Mouse (Mus musculus) right cerebral cortex, adult 18-20 months (tissue): ENCODE measurements around the gene Slc12a6.

Experiments
- DNase-seq: peaks from one replicate; pipeline ENCODE4 v3.0.0; 2022; ENCODE audit warnings: mixed read lengths

Gene Slc12a6

DNA sequence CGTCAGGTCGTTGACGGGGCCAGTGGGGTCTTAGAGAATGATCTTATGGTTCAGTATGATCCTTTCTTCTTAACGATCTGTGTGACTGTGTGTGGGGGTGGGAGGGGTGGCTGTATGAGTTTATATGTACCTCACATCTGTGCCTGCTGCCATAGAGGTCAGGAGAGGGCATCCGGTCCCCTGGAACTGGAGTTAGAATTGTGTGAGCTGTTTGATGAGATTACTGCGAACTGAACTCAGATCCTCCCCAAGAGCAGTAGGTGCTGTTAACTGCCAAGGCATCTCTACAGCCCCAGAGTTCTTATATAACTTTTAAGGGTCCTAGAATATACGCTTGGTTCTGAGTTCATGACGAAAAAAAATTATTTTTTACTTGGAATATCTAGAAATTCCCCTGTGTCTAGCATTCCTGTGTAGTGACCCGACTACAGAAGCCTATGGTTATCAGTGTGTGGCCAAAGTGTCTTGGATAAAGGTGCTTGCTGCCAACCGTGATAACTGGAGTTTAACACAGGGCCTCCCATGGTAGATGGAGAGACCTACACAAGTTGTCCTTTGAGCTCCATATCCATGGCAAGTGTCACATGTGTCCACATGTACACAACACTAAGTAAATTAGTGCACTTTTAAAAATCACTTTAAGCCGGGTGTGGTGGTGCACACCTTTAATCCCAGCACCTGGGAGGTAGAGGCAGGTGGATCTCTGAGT, 62.6 kb downstream of the Slc12a6 start:
- DNase-seq = no peak

DNA sequence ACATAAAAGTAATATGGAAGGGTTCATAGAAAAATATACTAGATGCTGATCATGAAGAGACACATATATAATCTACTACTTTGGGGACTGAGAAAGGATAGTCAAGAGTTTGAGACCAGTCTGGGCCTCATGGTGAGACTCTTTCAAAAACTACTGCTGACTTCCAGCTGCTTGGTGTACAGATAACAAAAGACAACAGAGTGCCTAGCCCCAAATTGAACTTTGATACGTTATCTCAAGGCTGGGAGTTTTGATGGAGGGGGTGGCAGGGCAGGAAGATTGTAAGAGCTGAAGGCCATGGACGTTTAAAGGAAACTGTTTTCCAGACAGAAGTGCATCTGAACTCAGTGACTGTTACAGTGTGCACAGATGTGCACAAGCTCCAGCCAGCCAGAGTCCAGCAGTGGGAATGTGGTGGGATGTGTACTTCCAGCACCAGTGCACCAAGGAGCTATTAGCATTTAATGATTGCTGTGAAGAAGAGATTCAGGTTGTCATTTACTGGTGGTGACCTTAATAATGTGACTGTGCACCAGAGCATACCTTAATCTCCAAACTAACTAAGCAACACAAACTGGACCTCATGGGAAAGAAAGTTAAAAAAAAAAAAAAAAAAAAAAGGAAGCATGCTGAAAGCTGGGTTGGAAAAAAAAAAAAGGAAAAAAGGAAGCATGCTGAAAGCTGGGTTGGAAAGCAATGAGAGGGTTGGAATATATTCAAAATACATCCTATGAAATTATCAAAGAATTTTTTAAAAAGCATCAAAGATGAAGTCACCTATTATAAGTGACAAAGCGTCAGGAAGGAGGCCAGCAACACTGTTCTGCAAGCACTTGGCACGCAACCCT, 66.7 kb downstream of the Slc12a6 start:
- DNase-seq = no peak

DNA sequence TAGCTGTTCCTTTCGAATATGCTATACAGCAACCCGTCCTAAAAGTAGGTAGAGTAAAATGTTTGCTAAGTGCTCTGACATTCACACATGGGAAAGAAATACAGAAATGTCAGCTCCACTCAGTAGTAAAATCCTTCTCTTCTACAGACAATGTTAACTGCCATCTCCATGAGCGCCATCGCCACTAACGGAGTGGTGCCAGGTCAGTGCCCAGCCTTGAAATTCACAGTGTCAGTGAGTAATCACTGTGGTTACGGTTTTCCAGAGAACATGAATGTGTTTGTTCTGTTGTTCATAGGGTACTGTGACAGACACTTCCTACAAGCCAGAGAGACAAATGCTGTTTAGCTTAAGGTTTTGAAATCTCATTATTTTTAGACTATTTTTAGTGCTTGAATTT, 71.6 kb downstream of the Slc12a6 start:
- DNase-seq = no peak

DNA sequence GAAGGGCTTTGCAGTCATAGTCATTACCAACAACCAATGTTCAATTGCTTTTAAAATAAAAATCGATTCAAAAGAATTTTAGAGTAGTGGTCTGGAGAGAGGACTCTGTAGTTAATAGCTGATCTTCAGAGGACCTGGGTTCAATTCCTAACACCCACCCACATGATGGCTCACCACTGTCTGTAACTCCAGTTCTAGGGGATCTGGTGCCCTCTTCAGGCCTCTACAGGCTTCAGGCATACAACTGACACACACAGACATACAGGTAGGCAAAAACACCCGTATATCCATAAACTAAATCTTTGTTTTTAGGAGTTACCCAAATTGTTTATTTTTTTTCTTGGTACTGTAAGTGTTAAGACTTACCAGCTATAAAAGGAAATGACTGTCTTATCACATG, 74.1 kb downstream of the Slc12a6 start:
- DNase-seq = no peak

DNA sequence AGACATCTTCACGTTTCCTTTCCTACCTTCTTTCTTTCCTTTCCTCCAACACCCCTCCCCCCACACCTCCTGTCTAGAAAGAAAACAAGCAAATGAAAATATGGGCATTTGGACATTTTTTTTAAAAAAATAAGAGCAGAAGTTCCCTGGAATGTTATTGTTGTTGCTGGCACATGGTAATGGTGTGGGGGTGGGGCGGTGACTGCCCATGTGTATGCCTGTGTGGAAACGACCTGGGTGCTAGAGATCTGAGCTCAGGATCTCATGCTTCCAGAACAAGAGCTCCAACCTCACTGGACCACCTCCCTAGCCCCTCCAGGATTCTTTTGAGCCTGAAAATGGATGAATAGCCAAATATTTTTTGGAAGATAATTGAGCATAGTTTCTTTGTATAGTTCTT, 75.5 kb downstream of the Slc12a6 start:
- no peak for DNase-seq

DNA sequence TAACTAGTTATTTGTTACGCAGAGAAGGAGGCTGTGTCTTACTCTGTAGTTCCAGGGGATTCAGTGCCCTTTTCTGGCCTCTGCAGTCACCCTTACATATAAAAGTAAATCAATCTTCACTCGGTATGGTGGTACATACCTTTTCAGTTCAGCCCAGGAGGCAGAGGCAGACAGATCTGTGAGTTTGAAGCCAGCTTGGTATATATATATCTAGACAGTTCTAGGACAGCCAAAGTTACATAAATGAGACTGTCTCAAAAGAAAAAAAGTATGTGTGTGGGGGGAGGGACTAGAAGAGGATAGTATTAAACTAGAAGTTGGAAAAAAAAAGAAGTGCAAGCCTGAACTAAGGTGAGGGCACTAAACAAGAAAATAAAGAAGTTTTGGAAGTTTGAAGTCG, 82.6 kb downstream of the Slc12a6 start:
- DNase-seq = no peak

DNA sequence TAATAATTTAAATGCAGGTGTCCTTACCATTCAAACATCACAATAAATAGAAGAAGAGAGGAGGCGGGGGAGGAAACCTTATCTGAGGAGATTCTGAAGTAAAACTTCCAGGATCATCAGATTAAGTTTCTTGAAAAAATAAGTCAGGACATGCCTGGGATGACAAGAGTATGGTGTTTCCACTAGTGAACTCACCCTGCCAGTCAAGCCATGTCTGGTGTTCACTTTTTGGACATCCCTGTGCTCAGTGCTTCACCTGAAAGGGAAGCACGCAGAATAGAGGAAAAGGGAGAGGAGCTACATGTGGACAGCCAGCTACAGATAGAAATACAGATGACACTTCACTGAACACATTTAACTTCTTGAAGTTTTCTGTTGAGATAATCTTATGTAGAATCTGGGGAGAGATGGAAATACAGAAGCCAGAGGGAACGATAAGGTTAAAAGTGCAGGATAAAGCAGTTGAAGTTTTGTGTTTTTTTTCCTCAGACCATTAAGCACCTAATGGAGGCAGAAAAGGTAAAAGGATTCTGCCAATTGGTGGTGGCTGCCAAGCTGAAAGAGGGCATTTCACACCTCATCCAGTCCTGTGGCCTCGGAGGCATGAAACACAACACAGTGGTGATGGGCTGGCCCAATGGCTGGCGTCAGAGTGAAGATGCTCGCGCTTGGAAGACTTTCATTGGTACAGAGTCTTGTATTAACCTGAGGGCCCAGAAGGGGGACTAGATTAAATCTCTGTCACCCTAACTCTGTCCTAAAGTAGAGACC, 88.2 kb downstream of the Slc12a6 start:
- no peak for DNase-seq

DNA sequence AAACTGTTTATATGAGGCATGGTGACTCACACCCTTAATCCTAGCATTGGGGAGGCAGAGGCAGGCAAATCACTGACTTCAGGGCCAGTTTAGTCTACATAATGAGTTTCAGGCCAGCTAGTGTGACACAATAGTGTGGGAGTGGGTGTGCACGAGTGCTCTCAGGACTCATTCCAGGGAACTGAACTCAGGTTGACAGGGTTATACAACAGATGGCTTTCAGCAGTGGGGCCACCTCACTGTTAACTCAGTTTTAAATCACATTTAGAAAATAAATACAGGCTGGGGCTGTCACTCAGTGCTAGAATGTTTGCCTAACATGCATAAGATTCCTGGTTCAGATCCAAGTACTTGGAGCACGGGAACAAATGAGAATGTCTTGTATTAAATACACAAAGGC, 94.0 kb downstream of the Slc12a6 start:
- DNase-seq = no peak

DNA sequence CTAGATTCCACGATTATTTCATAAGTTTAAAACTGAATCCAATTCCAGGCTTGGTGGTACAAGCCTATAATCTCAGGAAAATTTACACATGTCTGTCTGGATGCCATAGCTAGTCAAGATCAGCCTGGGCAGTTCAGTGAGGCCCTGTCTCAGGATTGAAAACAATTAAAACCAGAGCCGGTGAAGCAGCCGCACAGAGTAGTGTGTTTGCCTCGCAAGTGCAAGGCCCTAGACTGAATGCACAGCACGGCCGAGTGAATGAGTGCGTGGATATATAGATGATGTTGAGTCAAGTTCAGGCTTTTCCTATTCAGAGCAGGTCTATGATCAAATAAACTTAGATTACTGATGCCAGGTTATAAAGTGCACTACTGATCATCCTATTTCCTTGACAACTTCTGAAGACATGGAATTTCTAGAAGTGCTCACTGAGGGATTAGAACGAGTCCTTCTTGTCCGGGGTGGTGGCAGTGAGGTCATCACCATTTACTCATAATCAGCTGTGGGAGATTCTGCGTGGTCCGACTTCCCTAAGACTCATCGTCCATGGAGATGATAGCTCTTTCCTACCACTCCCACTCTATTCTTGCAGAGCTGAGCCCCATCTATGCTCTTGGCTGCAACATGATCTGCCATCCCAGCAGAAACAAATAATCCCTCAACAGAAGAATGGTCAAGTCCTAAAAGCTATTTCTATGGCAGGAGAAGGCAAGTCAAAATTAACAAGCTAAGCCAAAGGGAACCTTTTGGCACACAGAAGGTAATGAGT, 94.6 kb downstream of the Slc12a6 start:
- no peak for DNase-seq

DNA sequence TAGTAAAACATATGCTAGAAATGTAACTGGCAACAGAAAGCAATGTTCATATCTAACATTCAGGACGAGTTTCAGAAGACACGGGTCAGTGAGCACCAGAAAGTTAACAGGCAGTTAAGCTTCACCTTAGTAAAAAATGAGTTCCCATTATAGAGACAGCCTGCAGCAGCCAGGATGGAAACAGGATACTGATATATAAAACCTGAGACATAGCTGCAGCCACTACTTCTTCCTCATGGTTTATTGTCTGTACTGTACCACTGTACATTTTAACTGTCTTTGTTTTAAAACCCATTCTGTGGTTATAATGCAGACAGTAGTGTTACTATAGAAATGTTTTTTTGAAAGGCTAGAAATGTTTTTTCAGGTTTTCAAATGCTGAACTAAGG, 95.2 kb downstream of the Slc12a6 start:
- no peak for DNase-seq

DNA sequence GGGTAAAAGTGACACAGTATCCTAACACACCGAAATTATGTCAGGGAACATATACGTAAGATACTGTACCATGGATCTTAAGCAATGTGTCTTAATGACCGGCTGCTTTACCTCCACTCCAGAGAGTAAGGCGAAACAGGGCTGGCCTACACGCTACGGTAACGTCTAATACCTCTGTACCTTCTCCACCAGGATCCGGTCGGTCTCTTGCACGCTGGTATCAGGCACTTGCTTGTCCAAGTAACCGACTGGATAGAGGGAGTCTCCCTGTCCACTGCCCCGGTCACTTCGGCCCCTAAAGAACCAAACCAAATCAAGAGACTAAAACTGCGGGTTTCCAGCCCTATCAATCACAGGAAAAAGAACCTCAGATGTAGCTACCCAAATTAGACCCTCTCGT, 101.6 kb downstream of the Slc12a6 start:
- no peak for DNase-seq

DNA sequence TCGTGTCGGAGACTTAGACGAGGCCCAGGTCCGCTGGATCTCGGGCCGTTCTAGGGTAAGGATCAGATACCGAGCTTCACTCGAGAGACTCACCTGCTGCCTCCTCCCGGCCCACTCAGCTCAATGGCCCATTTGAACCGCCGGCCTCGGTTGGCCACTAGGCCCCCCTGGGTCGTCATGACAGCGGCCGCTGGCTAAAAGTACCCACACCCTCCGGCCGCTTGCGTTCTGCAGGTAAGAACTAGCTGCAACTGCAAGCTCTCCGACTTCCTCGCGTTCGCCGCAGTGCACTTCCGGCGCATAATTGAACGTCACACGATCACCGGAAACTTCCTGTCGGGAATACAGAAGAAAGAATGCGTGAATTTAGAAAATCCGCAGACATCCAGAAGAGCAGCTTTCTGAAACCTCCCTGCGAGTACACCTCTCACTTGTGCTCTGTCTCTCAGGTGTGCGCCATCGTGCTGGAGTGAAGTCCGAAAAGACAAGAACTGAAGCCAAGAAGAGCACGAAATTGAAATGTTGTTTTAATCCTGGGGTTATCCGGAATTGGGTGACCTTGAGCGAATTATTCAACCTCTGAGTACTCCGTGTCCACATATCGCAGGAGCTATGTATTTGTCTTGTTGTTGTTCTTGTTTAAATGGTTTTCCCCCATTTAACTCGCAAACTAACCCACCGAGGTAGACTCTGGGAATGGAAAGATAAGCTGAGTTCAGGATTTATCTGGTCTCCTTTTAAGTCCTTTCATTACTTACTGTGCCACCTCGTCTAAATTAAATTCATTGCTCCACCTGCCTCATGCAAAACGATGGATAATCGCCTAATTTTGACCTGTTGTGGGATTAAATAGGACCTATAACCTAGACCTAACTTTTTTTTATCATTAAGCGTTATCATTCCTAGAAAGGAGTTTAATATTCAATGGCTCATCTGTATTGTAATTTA, 102.4 kb downstream of the Slc12a6 start, which contains the start of gene Emc4:
Emc4 (minus strand) TSS at position 302 of the 948 bp plus-strand sequence.
- DNase-seq = peak; percentile 94

DNA sequence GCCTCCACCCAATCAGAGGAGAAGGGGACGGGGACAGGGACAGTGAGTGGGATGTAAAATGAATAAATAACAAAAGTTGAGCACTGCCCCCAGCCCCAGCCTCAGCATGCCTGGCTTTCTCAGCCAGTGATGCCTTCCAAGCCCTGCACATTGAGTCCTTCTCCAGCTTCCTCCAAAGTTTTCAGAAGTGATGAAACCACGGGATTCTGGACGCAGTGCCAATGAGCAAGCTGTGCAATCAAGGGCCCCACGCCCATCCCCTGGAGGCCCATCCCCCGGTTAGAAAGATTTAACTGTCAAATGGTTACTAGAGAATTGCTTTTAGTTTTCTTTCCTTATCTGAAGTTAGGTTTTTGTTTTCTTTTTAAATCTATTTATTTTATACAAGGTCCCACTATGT, 104.3 kb downstream of the Slc12a6 start:
- DNase-seq = no peak

DNA sequence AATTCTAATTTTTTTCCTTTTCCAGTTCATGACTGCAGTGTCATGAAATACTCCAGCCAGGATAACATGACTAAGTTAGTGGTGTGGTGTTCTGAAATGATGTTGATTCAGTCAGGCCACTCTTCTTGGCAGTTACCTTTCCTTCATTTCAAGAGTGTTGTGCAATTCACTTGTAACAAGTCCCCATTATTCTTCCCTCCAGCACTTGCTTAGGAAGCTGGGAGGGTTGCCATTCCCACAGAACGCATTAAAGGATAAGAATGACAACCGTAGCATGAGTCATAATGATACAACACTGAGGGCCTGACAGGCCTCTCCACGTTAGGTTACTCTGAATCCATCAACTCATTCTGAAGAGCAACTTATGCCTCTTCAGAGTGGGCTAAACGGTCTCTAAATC, 107.5 kb downstream of the Slc12a6 start:
- no peak for DNase-seq

DNA sequence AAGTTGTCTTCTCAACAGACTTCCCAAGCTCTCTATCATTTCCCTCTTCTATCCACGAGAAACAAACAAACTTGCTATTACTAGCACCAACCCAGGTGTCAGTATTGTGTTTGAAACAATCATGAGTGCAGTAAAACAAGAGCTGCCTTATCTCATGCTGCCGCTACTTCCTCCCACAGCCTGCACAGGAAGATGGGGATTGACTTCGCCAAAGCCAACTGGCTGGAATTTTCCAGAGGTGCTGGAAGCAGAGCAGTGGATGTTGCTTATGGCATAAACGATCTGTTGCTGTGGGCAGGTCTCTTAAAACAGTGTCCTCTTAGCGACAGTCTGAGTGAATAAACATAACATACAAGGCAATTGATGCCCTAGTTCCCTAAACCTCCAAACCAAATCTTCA, 109.0 kb downstream of the Slc12a6 start:
- DNase-seq = no peak

DNA sequence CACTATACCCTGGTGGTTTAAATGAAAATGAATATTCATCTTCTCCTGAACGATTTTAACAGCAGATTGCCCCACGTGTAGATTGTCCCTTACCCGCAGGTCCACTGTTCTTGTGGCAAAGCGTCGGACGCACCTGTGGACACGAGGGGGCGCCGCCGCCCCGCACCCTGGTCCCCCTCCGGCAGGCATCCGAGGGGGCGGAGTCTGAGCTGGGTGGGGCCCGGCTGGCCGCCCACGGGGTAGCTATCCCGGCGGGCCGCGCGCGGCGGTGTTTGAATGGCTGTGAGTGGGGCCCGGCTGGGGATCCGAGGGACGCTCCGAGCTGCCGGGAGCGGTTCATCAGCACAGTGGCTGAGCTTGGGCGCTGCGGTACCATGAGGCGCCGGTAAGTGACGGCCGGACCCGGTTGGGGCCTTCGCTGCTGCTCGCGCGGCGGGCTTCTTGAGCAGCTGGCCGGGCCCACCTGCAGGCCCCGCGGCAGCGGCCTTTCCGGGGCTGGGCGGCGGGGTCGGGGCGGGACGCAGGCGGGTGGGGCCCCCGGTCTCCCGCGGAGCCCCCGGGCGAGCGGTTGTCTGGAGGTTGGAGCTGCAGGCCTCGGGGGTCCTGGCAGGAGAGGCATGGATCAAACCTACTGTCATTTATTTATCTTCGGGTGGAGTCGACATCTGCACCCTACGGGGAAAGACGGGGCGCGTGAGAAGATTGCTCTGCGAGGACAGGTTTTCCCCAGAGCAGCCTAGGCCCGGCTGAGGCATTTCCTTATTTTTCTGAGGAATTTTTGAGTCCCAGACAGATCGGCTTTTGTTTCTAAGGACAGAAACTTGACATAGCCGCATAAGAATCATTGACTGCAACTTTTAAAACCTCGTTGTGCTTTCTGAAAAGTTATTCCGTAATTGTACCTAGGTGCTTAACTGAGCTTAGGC, 113.6 kb downstream of the Slc12a6 start, which contains the start of gene Katnbl1:
Katnbl1 (plus strand) TSS at position 239 of the 926 bp plus-strand sequence.
- DNase-seq = peak; percentile 92

DNA sequence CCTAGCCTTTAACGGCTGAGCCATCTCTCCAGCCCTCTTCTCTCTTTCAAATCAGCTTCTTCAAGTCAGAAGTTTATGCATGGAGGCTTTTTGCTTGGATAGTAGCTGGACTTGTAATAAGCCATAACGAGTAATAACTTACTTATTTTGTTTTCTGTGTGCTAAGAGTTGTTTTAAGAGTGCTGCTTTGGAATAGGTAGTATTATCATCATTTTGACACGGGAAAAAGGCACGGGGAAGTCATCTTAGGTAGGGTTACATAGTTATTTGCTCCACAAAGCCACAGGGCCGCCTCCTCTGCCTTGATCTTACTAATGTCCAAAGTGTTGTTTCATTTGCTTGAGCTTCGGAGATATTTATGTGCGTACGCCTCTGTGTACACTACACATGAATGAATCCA, 114.5 kb downstream of the Slc12a6 start:
- DNase-seq = no peak

DNA sequence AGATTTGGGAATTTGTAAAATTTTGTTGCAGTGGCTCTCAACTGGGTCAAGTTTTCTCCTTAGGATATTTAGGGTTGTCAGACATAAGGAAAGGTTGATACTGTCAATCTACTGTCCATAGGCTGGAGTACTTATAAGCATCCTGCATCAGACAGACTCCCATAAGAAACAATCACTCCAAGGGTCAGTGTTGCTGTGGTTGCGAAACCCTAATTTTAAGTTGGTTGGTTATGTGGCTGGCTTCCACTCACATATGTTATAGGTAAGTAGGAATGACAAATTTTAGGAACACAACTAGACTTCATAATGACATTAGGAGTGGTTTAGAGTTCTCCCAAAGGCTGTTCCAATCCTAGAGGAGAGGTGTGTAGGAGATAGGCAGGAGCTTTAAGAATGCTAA, 115.6 kb downstream of the Slc12a6 start:
- DNase-seq = no peak

DNA sequence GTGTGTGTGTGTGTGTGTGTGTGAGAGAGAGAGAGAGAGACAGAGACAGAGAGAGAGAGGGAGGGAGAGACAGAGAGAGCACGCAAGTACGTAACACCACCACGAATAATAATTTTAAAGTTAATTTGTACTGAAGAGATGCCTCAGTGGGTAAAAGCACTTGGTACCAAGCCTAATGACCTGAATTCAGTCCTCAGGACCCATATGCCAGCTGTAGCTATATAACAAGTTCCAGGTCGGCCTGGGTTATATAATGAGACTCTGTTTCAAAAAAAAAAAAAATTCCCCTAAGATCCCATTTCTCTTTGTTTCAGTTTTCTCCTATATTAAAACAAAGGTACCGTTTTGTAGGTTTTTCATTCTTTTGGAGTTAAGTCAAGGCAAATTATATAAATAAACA, 125.2 kb downstream of the Slc12a6 start:
- DNase-seq = no peak

DNA sequence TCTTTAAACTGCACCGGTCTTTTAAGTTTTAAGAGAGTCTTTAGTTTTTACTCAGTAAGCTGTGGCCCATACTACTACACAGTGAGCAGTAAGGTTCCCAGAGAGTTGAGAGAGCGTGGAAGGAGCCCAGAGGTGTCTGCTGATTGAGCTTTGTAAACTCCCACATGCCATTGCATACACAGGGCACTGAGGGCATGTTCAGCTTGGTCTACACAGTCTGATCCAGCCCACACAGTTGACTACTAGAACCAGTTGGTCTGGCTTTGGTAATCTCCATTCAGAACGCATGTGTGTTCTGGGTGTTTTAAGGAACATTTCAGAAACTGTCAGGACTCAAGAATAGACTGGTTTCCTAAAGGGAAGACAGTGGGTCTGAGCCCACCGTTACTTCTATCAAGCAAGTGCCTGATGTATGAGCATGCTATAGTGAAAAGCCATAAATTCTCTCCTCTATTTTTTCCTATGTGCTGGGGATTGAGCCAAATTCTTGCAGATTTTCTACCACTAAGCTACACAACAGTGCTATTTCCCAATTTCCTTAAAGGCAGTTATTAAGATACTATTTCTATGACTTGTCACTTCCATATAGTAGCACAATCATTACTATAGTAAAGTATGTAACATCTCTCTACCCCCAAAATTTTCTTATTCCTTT, 125.8 kb downstream of the Slc12a6 start:
- no peak for DNase-seq
